Mouse (Mus musculus) ES-E14 (cell line): ENCODE results near the gene Eif2s2.

ENCODE experiments used
- CHD2 ChIP-seq: IDR thresholded peaks from 2 replicates; pipeline ENCODE4 v1.6.1; 2014; ENCODE audit warnings: mild to moderate bottlenecking, low read depth, low read length, inconsistent platforms
- ZNF384 ChIP-seq: IDR thresholded peaks from 2 replicates; pipeline ENCODE4 v1.6.1; 2012; ENCODE audit warnings: low read depth, low read length, inconsistent platforms

GRCm38 (mm10) chr2:154909789-154910188, 17.1 kb upstream of the Eif2s2 start:
- no peak for TF ChIP-seq ZNF384
- TF ChIP-seq CHD2, result no peak
